Mouse (Mus musculus) bone marrow, adult 2 months (tissue): Measurements from ENCODE around the gene Rgl2.

Experiments used
- CTCF ChIP-seq: fragments of 200-500 bp; IDR thresholded peaks from 2 replicates; pipeline ENCODE4 v1.5.1; 2011; ENCODE audit warnings: low read length, control low read depth; ENCODE audit not compliant: control insufficient read depth, insufficient read depth
- POLR2A ChIP-seq: fragments of 200-500 bp; IDR thresholded peaks from 2 replicates; pipeline ENCODE4 v1.6.1; 2011; ENCODE audit warnings: low read depth, mild to moderate bottlenecking, control low read depth, low read length, borderline replicate concordance; ENCODE audit not compliant: control insufficient read depth

DNA sequence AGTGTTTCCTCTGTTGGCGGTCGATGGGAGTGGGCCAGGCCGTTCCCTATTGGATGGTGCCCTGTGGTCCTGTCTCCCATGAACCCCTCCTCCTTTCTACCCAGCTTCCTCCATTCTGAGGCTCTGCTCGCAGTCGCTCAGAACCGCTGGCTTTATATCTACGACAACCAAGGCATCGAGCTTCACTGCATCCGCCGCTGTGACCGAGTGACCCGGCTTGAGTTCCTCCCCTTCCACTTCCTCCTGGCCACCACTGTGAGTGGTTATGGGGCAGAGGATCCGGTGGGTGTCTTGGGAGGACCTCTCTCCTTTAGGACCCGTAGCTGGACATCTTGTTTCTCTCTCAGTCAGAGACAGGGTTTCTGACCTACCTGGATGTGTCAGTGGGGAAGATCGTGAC is 14.1 kb downstream of the Rgl2 start:
- TF ChIP-seq CTCF (no peak), POLR2A (no peak)
